Mouse (Mus musculus) monocyte, adult 2 months (primary cell): ENCODE measurements at regions not wholly inside any gene's neighbourhood (a gene's known extent, or its start where the extent isn't known, plus 50 kb on each side); places are given as distances from the start of the nearest gene placed in this dataset.

Source experiments
- DNase-seq, 2 experiments: peaks; one replicate each; pipeline ENCODE4 v3.0.0; 2022; ENCODE audit warnings: low spot score in 2 of 2, low read depth in 1 of 2

DNA sequence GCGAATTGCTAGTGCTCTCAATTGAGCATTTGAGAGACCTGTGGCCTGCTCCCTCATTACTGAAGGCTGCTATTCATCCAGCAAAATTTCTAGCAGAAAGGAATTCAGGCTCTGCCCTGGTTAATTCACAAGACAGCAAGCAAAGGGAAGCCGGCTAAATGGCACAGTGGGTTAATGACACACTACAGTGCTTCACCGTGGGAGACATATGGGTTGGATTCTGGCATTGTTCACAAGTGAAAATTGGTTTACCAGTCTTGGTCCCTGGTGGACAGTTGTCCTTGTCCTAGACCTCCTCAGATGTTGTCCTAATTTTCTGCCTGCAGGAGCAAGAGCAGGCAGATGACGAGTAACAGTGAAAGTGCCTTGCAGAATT lies 527.3 kb downstream of the Gm11232 start:
- no peak for DNase-seq

DNA sequence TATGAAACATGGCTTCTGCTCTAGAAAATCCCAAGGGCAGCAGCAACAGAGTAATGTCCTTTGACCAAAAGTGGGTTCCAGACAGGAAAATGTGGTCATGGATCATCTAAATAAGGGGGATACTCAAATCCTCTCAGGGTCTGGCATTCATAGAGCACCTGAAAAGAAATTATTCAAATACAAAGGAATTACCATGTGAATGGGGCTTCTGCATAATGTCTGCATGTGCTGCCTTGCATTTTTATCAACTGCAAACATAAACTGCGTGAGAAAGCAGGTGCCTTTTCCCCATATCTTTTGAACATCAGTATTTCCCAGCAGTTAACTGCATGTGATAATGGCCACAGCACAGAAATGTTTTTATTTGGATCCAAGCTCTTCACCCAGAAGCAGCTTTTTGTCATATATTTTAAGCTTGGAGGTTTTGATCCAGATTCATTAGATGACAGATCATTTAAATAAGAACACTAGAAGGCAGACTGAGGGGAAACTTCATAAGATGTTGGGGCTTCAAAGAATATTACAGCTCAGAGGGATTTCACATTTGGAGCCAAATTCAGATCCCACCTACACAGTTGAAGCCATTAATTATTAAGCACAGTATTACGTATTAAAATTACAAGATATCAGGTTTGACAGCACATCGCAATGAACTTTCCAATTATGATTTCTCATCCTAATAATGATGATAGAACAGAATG lies 527.8 kb downstream of the Gm11232 start:
- DNase-seq: no peak

DNA sequence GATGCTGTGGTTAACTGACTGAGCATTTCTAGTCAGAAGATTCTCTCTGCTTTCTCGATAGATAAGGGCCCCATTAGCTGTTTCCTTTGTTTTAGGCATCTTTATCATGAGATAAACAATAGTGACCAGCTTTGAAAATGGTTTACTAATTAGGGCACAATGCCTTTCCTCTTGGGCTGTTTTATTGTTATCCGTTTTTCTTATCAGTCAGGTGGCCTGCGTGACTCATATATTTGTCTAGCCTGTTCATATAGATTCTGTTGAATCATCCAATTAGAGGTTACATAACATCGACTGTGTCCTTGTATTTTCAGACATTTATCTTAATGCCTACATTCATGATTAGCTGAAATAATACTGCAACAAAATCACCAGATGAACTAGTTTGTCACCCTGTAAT lies 531.1 kb downstream of the Gm11232 start:
- no peak for DNase-seq

DNA sequence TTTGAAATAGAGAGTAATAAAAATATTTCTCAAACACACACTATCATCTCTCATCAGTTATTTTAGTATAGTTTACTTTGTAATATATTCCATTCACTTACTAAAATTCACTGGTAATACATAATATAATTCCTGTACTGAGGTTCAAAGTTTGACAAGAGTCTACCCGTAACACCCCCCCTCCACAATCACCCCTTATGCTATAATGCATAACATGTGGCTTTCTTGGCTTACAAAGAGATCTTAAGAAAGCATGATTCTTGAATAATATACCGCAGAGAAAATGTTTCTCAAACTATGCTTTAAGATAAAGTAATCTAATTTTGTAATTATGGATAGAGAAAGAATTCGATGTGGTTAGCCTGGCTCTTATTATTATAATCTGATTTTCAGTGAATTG lies 539.7 kb downstream of the Gm11232 start:
- DNase-seq: no peak

DNA sequence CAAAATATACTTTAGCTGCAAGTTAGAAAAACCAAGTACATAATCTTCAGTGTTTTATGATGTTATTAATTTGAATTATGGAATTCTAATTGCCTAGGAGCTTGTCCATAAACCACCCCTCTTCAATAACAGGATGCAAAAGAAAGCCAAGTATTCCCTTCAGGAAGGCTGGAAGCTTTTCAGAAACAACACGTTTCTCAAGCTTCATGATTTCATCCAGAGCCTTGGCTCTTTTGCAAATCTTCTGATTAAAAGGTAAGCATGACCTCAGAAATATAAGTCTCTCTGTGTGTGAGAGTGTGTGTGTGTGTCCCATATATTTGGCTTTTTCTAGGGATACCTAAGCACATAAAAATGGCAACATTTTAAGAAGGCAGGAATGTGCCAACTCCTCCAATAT lies 570.0 kb downstream of the Gm11232 start:
- no peak for DNase-seq

DNA sequence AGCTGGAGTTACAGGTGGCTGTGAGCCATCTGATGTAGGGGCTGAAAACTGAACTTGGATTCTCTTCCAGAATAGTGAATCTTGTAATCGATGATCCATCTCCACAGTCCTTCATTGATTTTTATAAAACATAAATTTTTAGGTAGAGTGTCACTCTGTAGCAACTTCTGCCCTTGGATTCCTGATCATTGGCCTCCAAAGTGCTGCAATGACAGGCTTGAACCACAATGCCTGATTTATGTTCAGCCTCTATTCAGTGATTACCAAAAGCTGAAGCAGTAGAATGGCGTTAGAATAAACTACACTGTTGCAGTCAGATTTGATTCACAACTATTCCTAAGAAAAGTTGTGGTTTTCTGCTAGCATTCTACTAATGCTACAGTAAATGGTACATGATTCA lies 580.1 kb downstream of the Gm11232 start:
- DNase-seq: no peak

DNA sequence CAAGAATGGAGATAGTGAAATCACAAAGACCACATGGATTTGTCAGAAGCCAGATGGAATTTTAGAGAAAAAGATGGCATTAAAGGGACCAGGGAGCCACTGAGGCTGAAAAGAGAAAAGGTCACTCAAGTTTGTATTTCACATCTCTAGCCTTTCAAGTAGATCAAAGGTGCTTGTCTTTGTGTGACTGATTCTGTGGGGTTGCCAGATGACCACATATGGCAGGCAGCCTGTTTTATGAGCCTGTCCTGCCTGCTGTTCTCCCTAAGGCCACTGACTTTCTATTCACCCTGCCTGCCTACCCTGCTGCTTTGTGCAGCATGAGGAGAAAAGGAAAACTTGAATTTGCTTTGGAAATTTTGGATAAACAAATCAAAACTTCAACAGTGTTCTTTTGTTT lies 592.0 kb downstream of the Gm11232 start:
- DNase-seq: no peak

DNA sequence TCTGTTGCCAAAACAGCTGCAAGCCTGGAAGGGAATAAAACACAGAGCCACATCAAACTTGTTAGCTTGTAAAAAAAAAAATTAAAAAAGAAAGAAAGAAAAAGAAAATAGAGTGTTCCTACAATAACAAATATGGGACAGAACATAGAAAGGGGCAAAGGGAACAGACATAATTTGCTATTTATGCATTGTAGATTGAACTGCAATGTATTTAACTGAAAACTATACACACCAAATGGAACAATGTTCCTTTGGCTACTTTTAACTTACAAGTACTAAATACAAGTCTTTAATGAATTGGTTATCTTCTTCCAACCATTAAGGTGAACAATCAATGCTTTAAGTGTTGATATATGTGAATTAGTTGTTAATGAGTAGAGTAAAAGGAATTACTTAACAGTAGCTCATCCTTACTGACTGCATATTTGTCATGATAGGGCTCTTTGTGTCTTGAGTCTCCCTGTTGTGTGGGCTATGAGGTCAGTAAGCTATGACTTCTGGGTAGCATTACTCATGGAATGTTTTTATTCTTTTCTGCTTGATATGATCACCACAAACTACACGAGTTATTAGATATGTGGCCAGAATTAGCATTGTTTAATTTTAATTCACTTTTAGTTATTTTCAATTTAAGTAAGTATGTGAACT lies 597.0 kb upstream of the Megf9 start:
- DNase-seq: no peak

DNA sequence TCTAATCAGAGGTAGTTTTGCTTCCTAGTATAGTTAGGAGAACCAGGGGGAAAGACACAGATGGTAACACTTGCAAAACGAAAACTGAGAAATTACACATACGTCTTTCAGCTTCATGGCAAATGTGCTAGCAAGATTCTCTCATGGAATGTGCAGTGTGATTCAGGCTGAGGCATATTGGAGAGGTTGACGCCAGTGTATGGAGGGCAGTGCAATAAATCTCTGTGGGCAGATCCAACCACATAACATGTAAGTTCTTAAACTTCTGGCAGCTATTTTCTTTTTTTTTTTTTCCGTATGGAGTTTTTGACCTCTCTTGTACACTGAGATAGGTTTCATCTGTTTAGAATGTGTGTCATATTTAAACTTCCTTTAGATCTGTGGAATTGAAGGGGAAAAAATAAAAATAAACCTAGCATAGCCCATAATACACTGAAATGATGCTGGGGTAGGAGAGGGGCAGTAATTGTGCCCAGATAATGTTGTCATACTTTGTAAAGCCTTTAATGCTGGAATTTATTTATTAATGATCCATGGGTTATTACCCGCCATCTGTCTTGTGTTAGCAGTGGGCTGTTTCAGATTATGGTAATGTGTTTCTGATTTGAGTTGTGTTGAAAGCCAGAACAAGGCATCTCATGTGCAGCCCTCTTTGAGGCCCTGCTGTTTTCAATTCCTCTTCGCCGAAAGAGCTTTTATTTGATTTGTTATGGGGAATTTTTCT lies 596.3 kb upstream of the Megf9 start:
- DNase-seq: no peak

DNA sequence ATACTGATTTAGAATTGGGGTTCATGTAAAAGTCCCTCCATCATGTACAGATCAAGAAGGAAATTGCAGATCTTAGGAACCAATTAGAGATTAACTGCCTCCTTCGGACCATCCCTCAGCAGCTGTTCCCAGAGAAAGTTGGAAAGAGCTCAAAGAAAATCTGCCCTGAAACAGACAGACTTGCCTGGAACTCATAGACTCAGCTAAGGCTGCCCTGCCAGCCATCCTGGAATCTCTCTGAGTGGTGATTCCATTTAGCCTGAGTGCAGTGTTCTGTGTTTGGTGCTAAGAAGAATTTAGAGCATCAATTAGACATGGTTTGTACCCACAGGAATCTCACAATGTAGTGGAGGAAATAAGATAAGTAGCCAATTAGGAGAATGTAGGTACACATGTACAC lies 594.5 kb upstream of the Megf9 start:
- no peak for DNase-seq
